Mouse (Mus musculus) forebrain, postnatal 0 days (tissue): Measurements from ENCODE around the gene D7Ertd443e. TPM values are rescaled to one million over a fixed set of nuclear protein-coding genes. Genes with fewer than 3 reads are reported as not detected.

Source experiments
- ATAC-seq: fragments of 200-750 bp; cut with Nextera tagmentation; 2 replicates; pipeline ENCODE4 v1.8.0; 2017; ENCODE audit warnings: mild to moderate bottlenecking, moderate library complexity
- DNase-seq: peaks from one replicate; pipeline ENCODE4 v3.0.0-alpha.2; 2015
- H3K27ac ChIP-seq: fragments of 300-500 bp; sonication (generic); 2 replicates; pipeline ENCODE4 v1.5.1; 2014; ENCODE audit warnings: low read depth, mild to moderate bottlenecking, antibody characterized with exemption, low read length, moderate library complexity, mixed read lengths
- H3K27me3 ChIP-seq: fragments of 300-500 bp; sonication (generic); 2 replicates; pipeline ENCODE4 v1.6.1; 2014; ENCODE audit warnings: mild to moderate bottlenecking, low read length, mixed read lengths; ENCODE audit not compliant: insufficient read depth
- H3K36me3 ChIP-seq: fragments of 300-500 bp; sonication (generic); 2 replicates; pipeline ENCODE4 v1.6.1; 2014; ENCODE audit warnings: mild to moderate bottlenecking, moderate library complexity; ENCODE audit not compliant: insufficient read depth
- H3K4me1 ChIP-seq: fragments of 300-500 bp; sonication (generic); 2 replicates; pipeline ENCODE4 v1.6.1; 2014; ENCODE audit warnings: antibody characterized with exemption; ENCODE audit not compliant: insufficient read depth
- H3K4me2 ChIP-seq: fragments of 300-500 bp; sonication (generic); 2 replicates; pipeline ENCODE4 v1.6.1; 2014; ENCODE audit warnings: low read depth, mild to moderate bottlenecking, moderate library complexity
- H3K4me3 ChIP-seq: fragments of 300-500 bp; sonication (generic); 2 replicates; pipeline ENCODE4 v1.5.1; 2014; ENCODE audit warnings: low read depth, low read length, mixed read lengths
- H3K9ac ChIP-seq: fragments of 300-500 bp; sonication (generic); 2 replicates; pipeline ENCODE4 v1.6.1; 2014; ENCODE audit warnings: mild to moderate bottlenecking
- H3K9me3 ChIP-seq: fragments of 300-500 bp; sonication (generic); 2 replicates; pipeline ENCODE4 v1.6.1; 2016; ENCODE audit warnings: low read length
- CTCF ChIP-seq: sonication (generic); IDR thresholded peaks from 2 replicates; pipeline ENCODE4 v1.5.1; 2016; ENCODE audit warnings: antibody characterized with exemption, control low read depth, low read depth
- WGBS: fragments of 180-500 bp; shearing (Covaris S2); extraction: QIAGEN DNeasy Blood & Tissue Kit; methylation state at CpG from one replicate; pipeline ENCODE4 v1.1.7; 2014; 5-methylcytosine and 5-hydroxymethylcytosine counted together
- polyA plus RNA-seq: library from polyadenylated mRNA; unstranded; fragments of >200 nt; fragmentation: Nextera tagmentation; extraction: Ambion mirVana; gene quantifications from 2 replicates; pipeline ENCODE4 v1.2.1, GENCODE M21; 2015
- total RNA-seq: library from RNA; depleted of rRNA; stranded (reverse); fragments of >200 nt; gene quantifications from 2 replicates; pipeline ENCODE4 v1.2.3, GENCODE M21; 2014

Gene D7Ertd443e
- total and polyA plus RNA-seq, 2 experiments from 2014 or later, result 0.15 to 1.6 TPM

DNA sequence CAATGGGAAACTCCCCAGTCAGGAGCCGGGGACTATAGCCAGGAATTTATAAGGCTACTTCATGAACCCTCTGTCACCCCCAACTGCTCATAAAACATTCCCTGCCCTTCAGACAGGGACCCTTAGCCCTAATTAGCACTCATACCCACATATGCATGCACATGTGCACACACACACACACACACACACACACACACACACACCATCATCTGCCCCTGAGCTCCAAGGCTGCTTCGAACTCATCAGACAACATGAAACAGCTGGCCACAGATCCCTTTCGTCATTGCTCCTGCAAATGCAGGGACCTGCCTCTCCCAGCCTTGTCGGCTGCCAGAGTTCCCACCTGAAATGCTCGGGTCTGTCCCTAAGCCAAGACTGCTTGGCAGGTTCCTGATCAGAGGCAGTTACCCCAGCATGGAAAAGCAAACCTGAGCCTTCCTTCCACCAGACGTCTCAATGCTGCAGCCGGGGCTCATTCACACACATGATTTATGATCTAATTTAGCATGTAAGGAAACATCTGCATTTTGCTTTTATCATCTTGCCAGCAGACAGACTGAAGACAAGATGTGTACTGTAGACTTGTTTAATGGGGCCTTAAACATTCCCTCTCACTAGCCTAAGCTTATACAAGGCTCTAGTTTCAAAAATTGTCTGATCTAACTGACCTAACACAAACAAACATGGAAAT, 95.7 kb downstream of the D7Ertd443e start:
- 70% methylated on average over 7 of the region's 7 CpGs for WGBS
- Histone ChIP-seq H3K4me2 (no peak overlapping the region), H3K27me3 (no peaks in the 10 kb centered on the region), H3K36me3 (no peaks in the 10 kb centered on the region), H3K4me1 (no peaks in the 10 kb centered on the region), H3K9me3 (no peaks in the 10 kb centered on the region), H3K9ac (no peak overlapping the region), H3K4me3 (no peak overlapping the region), H3K27ac (no peak overlapping the region)
- TF ChIP-seq CTCF, result no peak
- DNase-seq, result no peak
- ATAC-seq, result no peak

GRCm38 (mm10) chr7:134289126-134289525, 96.3 kb downstream of the D7Ertd443e start:
- DNase-seq (no peak), ATAC-seq (no peak)
- H3K27ac ChIP-seq, result no peak overlapping the region
- 92% methylated on average over 5 of the region's 5 CpGs for WGBS
- no peak for TF ChIP-seq CTCF
- H3K9me3 ChIP-seq, result no peaks in the 10 kb centered on the region
- no peaks in the 10 kb centered on the region for H3K36me3 ChIP-seq
- no peak overlapping the region for H3K9ac ChIP-seq
- no peak overlapping the region for H3K4me3 ChIP-seq
- no peaks in the 10 kb centered on the region for H3K4me1 ChIP-seq
- no peaks in the 10 kb centered on the region for H3K27me3 ChIP-seq
- H3K4me2 ChIP-seq, result no peak overlapping the region

DNA sequence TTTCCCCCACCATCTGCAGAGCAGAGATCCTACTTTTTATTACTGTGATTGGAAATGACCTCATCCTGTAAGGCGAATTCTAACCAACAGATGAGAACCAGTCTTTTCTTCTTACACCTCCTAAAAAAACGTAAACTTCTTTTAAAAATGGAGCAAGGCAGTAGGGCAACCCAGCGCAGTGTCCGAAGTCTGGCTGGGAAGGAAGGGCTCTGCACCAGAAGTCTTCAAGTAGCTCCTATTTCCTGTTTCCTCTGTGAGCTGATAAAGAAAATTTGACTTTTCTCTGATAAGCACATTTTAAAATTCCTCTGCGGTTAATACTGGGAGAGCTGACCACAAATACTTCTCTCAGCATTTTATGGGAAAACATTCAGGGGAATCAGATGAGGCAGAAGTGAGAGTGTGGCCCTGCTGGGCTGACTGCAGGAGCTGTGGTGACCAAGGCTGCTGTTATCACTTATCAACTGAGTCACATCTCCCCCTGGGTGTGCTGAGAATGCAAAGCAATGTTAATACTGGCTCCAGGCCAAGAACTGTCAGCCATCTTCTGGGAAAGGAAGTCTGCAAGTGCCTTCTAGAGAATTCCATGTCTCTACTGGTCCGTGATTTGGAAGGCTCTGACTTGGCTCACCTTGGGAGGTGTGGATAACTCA, 97.8 kb downstream of the D7Ertd443e start:
- ATAC-seq (no peak), DNase-seq (no peak)
- Histone ChIP-seq H3K9ac (no peak overlapping the region), H3K4me2 (no peak overlapping the region), H3K4me1 (no peaks in the 10 kb centered on the region), H3K27ac (no peak overlapping the region), H3K4me3 (no peak overlapping the region), H3K36me3 (no peaks in the 10 kb centered on the region), H3K27me3 (no peaks in the 10 kb centered on the region), H3K9me3 (no peaks in the 10 kb centered on the region)
- TF ChIP-seq CTCF, result no peak
- 79% methylated on average over 6 of the region's 6 CpGs for WGBS

GRCm38 (mm10) chr7:134272956-134273355, 112.5 kb downstream of the D7Ertd443e start:
- H3K27ac ChIP-seq, result no peak overlapping the region
- H3K9me3 ChIP-seq, result no peaks in the 10 kb centered on the region
- H3K36me3 ChIP-seq, result no peaks in the 10 kb centered on the region
- H3K4me1 ChIP-seq, result no peaks in the 10 kb centered on the region
- H3K4me2 ChIP-seq, result no peak overlapping the region
- no peak for TF ChIP-seq CTCF
- H3K9ac ChIP-seq, result no peak overlapping the region
- no peak for ATAC-seq
- no peaks in the 10 kb centered on the region for H3K27me3 ChIP-seq
- WGBS, result 79% methylated on average over 5 of the region's 5 CpGs
- no peak overlapping the region for H3K4me3 ChIP-seq
- DNase-seq, result no peak

DNA sequence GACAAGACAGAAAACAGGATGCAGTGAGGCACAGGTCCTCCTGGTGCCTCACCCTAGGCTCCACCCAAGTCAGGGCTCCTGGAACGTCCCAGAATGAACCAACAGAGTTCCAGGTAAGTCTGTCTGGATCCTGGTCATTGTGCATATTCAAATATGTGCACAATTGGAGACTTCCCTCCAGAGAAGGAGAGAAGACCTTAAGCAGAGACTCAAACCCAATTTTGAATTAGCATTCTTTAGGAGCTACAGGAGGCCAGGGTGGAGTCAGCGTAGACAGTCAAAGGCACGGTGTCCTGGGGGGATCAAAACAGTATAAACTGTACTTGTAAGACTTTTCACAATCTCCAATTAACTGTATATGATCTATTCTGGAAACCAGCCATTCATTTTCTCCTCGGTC, 113.0 kb downstream of the D7Ertd443e start:
- no peak for TF ChIP-seq CTCF
- ATAC-seq (no peak), DNase-seq (no peak)
- Histone ChIP-seq H3K4me2 (no peak overlapping the region), H3K4me1 (no peaks in the 10 kb centered on the region), H3K36me3 (no peaks in the 10 kb centered on the region), H3K27me3 (no peaks in the 10 kb centered on the region), H3K4me3 (no peak overlapping the region), H3K9me3 (no peaks in the 10 kb centered on the region), H3K9ac (no peak overlapping the region), H3K27ac (no peak overlapping the region)
- 55% methylated on average over 4 of the region's 4 CpGs for WGBS

GRCm38 (mm10) chr7:134265783-134266182, 119.7 kb downstream of the D7Ertd443e start:
- no peak for TF ChIP-seq CTCF
- no peak for ATAC-seq

DNA sequence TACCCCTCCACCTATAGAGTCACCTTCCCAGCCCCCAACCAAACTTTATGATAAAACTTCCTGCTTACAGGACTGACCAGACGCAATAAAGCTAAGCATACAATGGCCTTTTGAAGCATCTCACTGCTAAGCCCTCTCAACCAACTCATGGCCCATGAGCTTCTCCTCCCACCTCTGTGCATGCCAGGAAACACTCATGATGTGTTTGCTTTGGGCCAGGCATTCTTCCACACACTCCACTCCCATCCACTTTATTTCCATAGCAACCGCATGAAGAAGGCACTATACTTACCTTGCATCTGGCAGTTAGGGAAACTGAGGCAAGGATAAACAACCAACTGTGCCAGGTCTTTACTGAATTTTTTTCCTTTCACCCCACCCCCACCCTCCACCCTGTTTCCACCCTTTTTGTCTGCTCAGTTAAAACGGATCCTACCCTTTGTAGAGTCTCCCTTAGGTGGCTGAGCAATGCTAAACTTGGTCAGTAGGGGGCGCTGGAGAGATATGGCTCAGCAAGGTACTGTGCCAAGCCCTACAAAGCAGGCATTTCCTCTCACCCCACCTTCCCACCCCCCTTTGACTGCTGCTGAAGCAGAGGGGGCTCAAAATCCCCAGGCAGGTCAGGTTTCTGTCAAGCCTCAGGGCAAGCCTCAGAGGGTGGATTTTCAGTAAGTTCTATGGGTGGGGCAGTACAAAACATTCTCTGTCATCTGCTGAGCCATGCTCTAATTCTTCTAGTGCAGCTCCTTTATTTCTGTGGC, 122.1 kb downstream of the D7Ertd443e start:
- Histone ChIP-seq H3K27ac (no peak overlapping the region), H3K9me3 (no peaks in the 10 kb centered on the region), H3K36me3 (no peaks in the 10 kb centered on the region), H3K9ac (no peak overlapping the region), H3K4me1 (no peaks in the 10 kb centered on the region), H3K4me3 (no peak overlapping the region), H3K27me3 (no peaks in the 10 kb centered on the region), H3K4me2 (no peak overlapping the region)
- ATAC-seq (no peak), DNase-seq (peak; percentile 57)
- peak; percentile 71 for TF ChIP-seq CTCF
- 45% methylated on average over 4 of the region's 4 CpGs for WGBS

More at GRCm38 (mm10) chr7:134265783-134266182, 119.7 kb downstream of the D7Ertd443e start:
- no peaks in the 10 kb centered on the region for H3K27me3 ChIP-seq
- DNase-seq, result no peak
- H3K36me3 ChIP-seq, result no peaks in the 10 kb centered on the region
- no peak overlapping the region for H3K27ac ChIP-seq
- H3K4me3 ChIP-seq, result no peak overlapping the region
- no peaks in the 10 kb centered on the region for H3K9me3 ChIP-seq
- no peak overlapping the region for H3K9ac ChIP-seq
- WGBS, result 84% methylated on average over 4 of the region's 4 CpGs
- no peaks in the 10 kb centered on the region for H3K4me1 ChIP-seq
- no peak overlapping the region for H3K4me2 ChIP-seq
